Mouse (Mus musculus) MEL (cell line): ENCODE measurements around the gene Adgrv1. TPM values are rescaled to one million over a fixed set of nuclear protein-coding genes. Genes with fewer than 3 reads are reported as not detected.

ENCODE experiments used
- DNase-seq: peaks from one replicate; pipeline ENCODE4 v3.0.0; 2011; ENCODE audit warnings: low read depth, low spot score
- H3K27ac ChIP-seq: 2 replicates; pipeline ENCODE4 v1.5.1; 2012; ENCODE audit warnings: low read depth, mild to moderate bottlenecking, control low read depth, low read length, moderate library complexity; ENCODE audit not compliant: control insufficient read depth
- H3K27me3 ChIP-seq, 2 experiments: fragments of 150-350 bp in 1 of 2; sonication (generic) in 1 of 2; 2 replicates each; pipeline ENCODE4 v1.6.1; 2012; ENCODE audit warnings: low read length in 2 of 2, mild to moderate bottlenecking in 2 of 2, improper control_type of control experiment in 1 of 2, moderate library complexity in 1 of 2; ENCODE audit not compliant: insufficient read depth in 2 of 2, control insufficient read depth in 1 of 2
- H3K36me3 ChIP-seq, 2 experiments: 2 replicates each; pipeline ENCODE4 v1.6.1; 2012 to 2014; ENCODE audit warnings: low read length in 2 of 2, improper control_type of control experiment in 1 of 2, inconsistent platforms in 1 of 2, mild to moderate bottlenecking in 1 of 2; ENCODE audit not compliant: insufficient read depth in 2 of 2, control insufficient read depth in 1 of 2
- H3K4me1 ChIP-seq, 2 experiments: fragments of 150-350 bp in 1 of 2; sonication (generic) in 1 of 2; 2 replicates each; pipeline ENCODE4 v1.6.1; 2012; ENCODE audit warnings: low read length in 2 of 2, improper control_type of control experiment in 1 of 2, mild to moderate bottlenecking in 1 of 2; ENCODE audit not compliant: insufficient read depth in 2 of 2, control insufficient read depth in 1 of 2
- H3K4me3 ChIP-seq, 2 experiments: fragments of 150-350 bp in 1 of 2; sonication (generic) in 1 of 2; 2 replicates each; pipeline ENCODE4 v1.5.1; 2012; ENCODE audit warnings: low read depth in 2 of 2, low read length in 2 of 2, mild to moderate bottlenecking in 2 of 2, moderate library complexity in 2 of 2, control low read depth in 1 of 2, improper control_type of control experiment in 1 of 2; ENCODE audit not compliant: control insufficient read depth in 1 of 2, insufficient read depth in 1 of 2
- H3K79me2 ChIP-seq: 2 replicates; pipeline ENCODE4 v1.6.1; 2012; ENCODE audit warnings: mild to moderate bottlenecking, low read length, moderate library complexity; ENCODE audit not compliant: control insufficient read depth, poor library complexity, insufficient read depth
- H3K9ac ChIP-seq: 2 replicates; pipeline ENCODE4 v1.6.1; 2012; ENCODE audit warnings: low read depth, mild to moderate bottlenecking, control low read depth, low read length, moderate library complexity; ENCODE audit not compliant: control insufficient read depth, poor library complexity, severe bottlenecking
- H3K9me3 ChIP-seq: fragments of 150-350 bp; sonication (generic); replicated peaks from 2 replicates; pipeline ENCODE4 v1.6.1; 2012; ENCODE audit warnings: mild to moderate bottlenecking, low read length, improper control_type of control experiment, moderate library complexity; ENCODE audit not compliant: insufficient read depth
- CTCF ChIP-seq, 3 experiments: IDR thresholded peaks in 2 of 3; conservative IDR thresholded peaks in 1 of 3; 2 replicates each; pipeline ENCODE4 v1.5.1; 2011 to 2012; ENCODE audit warnings: low read length in 3 of 3, low read depth in 2 of 3, mild to moderate bottlenecking in 2 of 3, improper control_type of control experiment in 1 of 3, inconsistent platforms in 1 of 3, mixed read lengths in 1 of 3, moderate library complexity in 1 of 3; ENCODE audit not compliant: control insufficient read depth in 1 of 3, insufficient read depth in 1 of 3, poor library complexity in 1 of 3, severe bottlenecking in 1 of 3
- ELF1 ChIP-seq: IDR thresholded peaks from 2 replicates; pipeline ENCODE4 v1.6.1; 2014; ENCODE audit warnings: low read depth, mild to moderate bottlenecking, inconsistent platforms, low read length, improper control_type of control experiment, moderate library complexity
- GABPA ChIP-seq: IDR thresholded peaks from 2 replicates; pipeline ENCODE4 v1.6.1; 2012; ENCODE audit warnings: low read depth, mild to moderate bottlenecking, inconsistent platforms, low read length, improper control_type of control experiment, moderate library complexity
- GATA1 ChIP-seq: IDR thresholded peaks from 2 replicates; pipeline ENCODE4 v1.6.1; 2011; ENCODE audit warnings: low read depth, low read length, improper control_type of control experiment
- HCFC1 ChIP-seq: IDR thresholded peaks from 2 replicates; pipeline ENCODE4 v1.6.1; 2012; ENCODE audit warnings: low read depth, mild to moderate bottlenecking, inconsistent platforms, low read length, improper control_type of control experiment, moderate library complexity
- KAT2A ChIP-seq: conservative IDR thresholded peaks from 2 replicates; pipeline ENCODE4 v1.6.1; 2012; ENCODE audit warnings: low read depth, low read length, improper control_type of control experiment, inconsistent platforms
- MAFK ChIP-seq: IDR thresholded peaks from 2 replicates; pipeline ENCODE4 v1.6.1; 2011; ENCODE audit warnings: low read depth, mild to moderate bottlenecking, low read length, improper control_type of control experiment, borderline replicate concordance
- MEF2A ChIP-seq: IDR thresholded peaks from 2 replicates; pipeline ENCODE4 v1.6.1; 2014; ENCODE audit warnings: low read depth, mild to moderate bottlenecking, inconsistent platforms, low read length, improper control_type of control experiment; ENCODE audit not compliant: poor library complexity, insufficient replicate concordance, severe bottlenecking; ENCODE audit errors: extremely low read depth
- MXI1 ChIP-seq: IDR thresholded peaks from 2 replicates; pipeline ENCODE4 v1.6.1; 2011; ENCODE audit warnings: mild to moderate bottlenecking, low read depth, low read length, improper control_type of control experiment
- MYB ChIP-seq: IDR thresholded peaks from 2 replicates; pipeline ENCODE4 v1.6.1; 2011; ENCODE audit warnings: mild to moderate bottlenecking, low read depth, low read length, improper control_type of control experiment
- NELFE ChIP-seq: IDR thresholded peaks from 2 replicates; pipeline ENCODE4 v1.6.1; 2011; ENCODE audit warnings: low read depth, low read length, improper control_type of control experiment
- NRF1 ChIP-seq: IDR thresholded peaks from 2 replicates; pipeline ENCODE4 v1.6.1; 2014; ENCODE audit warnings: low read depth, mild to moderate bottlenecking, inconsistent platforms, low read length, improper control_type of control experiment, moderate library complexity; ENCODE audit not compliant: poor library complexity, insufficient read depth, severe bottlenecking
- POLR2AphosphoS2 ChIP-seq: IDR thresholded peaks from 2 replicates; pipeline ENCODE4 v1.6.1; 2011; ENCODE audit warnings: low read length, improper control_type of control experiment
- RAD21 ChIP-seq: IDR thresholded peaks from 2 replicates; pipeline ENCODE4 v1.6.1; 2011; ENCODE audit warnings: mild to moderate bottlenecking, low read depth, low read length, improper control_type of control experiment
- SIN3A ChIP-seq: IDR thresholded peaks from 2 replicates; pipeline ENCODE4 v1.6.1; 2012; ENCODE audit warnings: low read length, improper control_type of control experiment, inconsistent platforms
- TAL1 ChIP-seq: IDR thresholded peaks from 2 replicates; pipeline ENCODE4 v1.6.1; 2012; ENCODE audit warnings: mild to moderate bottlenecking, inconsistent platforms, low read length, moderate library complexity, mixed read lengths
- TBP ChIP-seq: IDR thresholded peaks from 2 replicates; pipeline ENCODE4 v1.8.0; 2011; ENCODE audit warnings: low read depth, low read length, improper control_type of control experiment
- TCF12 ChIP-seq: IDR thresholded peaks from 2 replicates; pipeline ENCODE4 v1.6.1; 2014; ENCODE audit warnings: low read depth, mild to moderate bottlenecking, inconsistent platforms, low read length, improper control_type of control experiment, moderate library complexity
- USF2 ChIP-seq, 2 experiments: IDR thresholded peaks; 2 replicates each; pipeline ENCODE4 v1.6.1; 2011 to 2012; ENCODE audit warnings: improper control_type of control experiment in 2 of 2, low read length in 2 of 2, borderline replicate concordance in 1 of 2, inconsistent platforms in 1 of 2, low read depth in 1 of 2, mild to moderate bottlenecking in 1 of 2; ENCODE audit not compliant: insufficient read depth in 1 of 2
- ZC3H11A ChIP-seq: IDR thresholded peaks from 2 replicates; pipeline ENCODE4 v1.6.1; 2012; ENCODE audit warnings: low read depth, mild to moderate bottlenecking, inconsistent platforms, low read length, improper control_type of control experiment
- ZKSCAN1 ChIP-seq: IDR thresholded peaks from 2 replicates; pipeline ENCODE4 v1.6.1; 2012; ENCODE audit warnings: low read depth, mild to moderate bottlenecking, inconsistent platforms, low read length, improper control_type of control experiment, moderate library complexity
- ZMIZ1 ChIP-seq: IDR thresholded peaks from 2 replicates; pipeline ENCODE4 v1.6.1; 2012; ENCODE audit warnings: low read depth, mild to moderate bottlenecking, inconsistent platforms, low read length, improper control_type of control experiment, moderate library complexity
- polyA plus RNA-seq, 2 experiments: library from polyadenylated mRNA; stranded (reverse) in 1 of 2; unstranded in 1 of 2; fragments of >175 nt in 1 of 2; fragments of >200 nt in 1 of 2; gene quantifications; 2 replicates each; pipeline versions ENCODE4 v1.2.1 to v1.2.4; 2012; ENCODE audit warnings: low replicate concordance in 2 of 2, low read depth in 1 of 2; ENCODE audit not compliant: insufficient read length in 2 of 2, insufficient read depth in 1 of 2, missing spikeins in 1 of 2
- total RNA-seq: library from RNA; depleted of rRNA; stranded (reverse); fragments of 300-350 nt; gene quantifications from 2 replicates; pipeline ENCODE4 v1.2.3, GENCODE M21; 2012

The Adgrv1 gene
- total and polyA plus RNA-seq, 3 experiments = 5.6 to 5.8 TPM; not detected in 1

DNA sequence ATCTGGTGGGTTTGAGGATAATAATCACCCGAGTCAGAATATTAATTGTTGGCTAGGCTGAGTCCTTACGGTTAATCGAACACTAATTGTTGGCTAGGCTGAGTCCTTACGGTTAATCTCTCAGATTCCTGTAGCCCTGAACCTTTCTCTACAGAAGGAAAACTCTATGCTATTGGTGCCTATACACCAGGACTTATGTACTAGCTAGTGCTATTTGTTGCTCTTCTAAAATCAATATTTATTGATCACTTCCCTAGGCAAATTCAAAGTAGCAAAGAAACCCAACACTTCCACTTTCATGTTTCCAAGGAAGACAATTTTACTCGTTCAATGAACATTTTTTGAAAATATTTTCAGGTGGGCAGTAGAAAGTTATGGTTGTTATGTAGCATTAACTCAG, 278.4 kb downstream of the Adgrv1 start:
- Histone ChIP-seq H3K9ac (no peak overlapping the region), H3K27me3 (no peaks in the 10 kb centered on the region), H3K9me3 (no peaks in the 10 kb centered on the region), H3K4me1 (no peaks in the 10 kb centered on the region), H3K36me3 (no peaks in the 10 kb centered on the region), H3K4me3 (no peak overlapping the region), H3K27ac (no peak overlapping the region)
- no peak for DNase-seq
- TF ChIP-seq MXI1 (no peak), CTCF (IDR thresholded peaks at IDR 0.05 in 2 of 3, conservative IDR thresholded peaks at IDR 0.05 in 1 of 3; ENCODE audit: control insufficient read depth in 1 of 3, insufficient read depth in 1 of 3, low read depth in 2 of 3, low read length in 3 of 3, poor library complexity in 1 of 3, severe bottlenecking in 1 of 3) (no peak), MEF2A (no peak), MAFK (no peak), ELF1 (no peak), NRF1 (no peak), HCFC1 (no peak), RAD21 (no peak), GATA1 (no peak), SIN3A (no peak), ZMIZ1 (no peak), POLR2AphosphoS2 (no peak), TBP (no peak), MYB (no peak), TAL1 (no peak)
- TF ChIP-seq, all 39 proteins: peak for 0
- H3K79me2 ChIP-seq = no peaks in the 10 kb centered on the region

GRCm38 (mm10) chr13:81352296-81352695, 280.7 kb downstream of the Adgrv1 start:
- Histone ChIP-seq H3K9ac (no peak overlapping the region), H3K27ac (no peak overlapping the region), H3K79me2 (no peaks in the 10 kb centered on the region), H3K4me3 (no peak overlapping the region), H3K9me3 (no peaks in the 10 kb centered on the region), H3K4me1 (no peaks in the 10 kb centered on the region), H3K36me3 (no peaks in the 10 kb centered on the region), H3K27me3 (no peaks in the 10 kb centered on the region)
- no peak for DNase-seq
- no peak for TF ChIP-seq KAT2A
- TF ChIP-seq ZC3H11A = no peak
- no peak for TF ChIP-seq TCF12
- no peak for TF ChIP-seq MYB
- TF ChIP-seq POLR2AphosphoS2 = no peak
- no peak for TF ChIP-seq MEF2A
- TF ChIP-seq NELFE = no peak
- no peak for TF ChIP-seq MAFK
- TF ChIP-seq GABPA = no peak
- TF ChIP-seq MXI1 = no peak
- TF ChIP-seq NRF1 = no peak
- TF ChIP-seq USF2 (IDR thresholded peaks at IDR 0.05; ENCODE audit: borderline replicate concordance in 1 of 2, insufficient read depth in 1 of 2, low read depth in 1 of 2, low read length in 2 of 2) = no peak
- no peak for TF ChIP-seq ZMIZ1
- no peak for TF ChIP-seq ZKSCAN1
